Mouse (Mus musculus) thymus, adult 2 months (tissue): ENCODE results near the gene Pcdh8. TPM values are rescaled to one million over a fixed set of nuclear protein-coding genes. Genes with fewer than 3 reads are reported as not detected.
A peak's percentile ranks its signal among the peaks of the same experiment; 100 is the strongest.

ENCODE experiments used
- DNase-seq: peaks from one replicate; pipeline ENCODE4 v3.0.0; 2021
- H3K27ac ChIP-seq: fragments of 200-500 bp; 2 replicates; pipeline ENCODE4 v1.5.1; 2012; ENCODE audit warnings: low read length, control low read depth; ENCODE audit not compliant: control insufficient read depth, insufficient read depth
- H3K27me3 ChIP-seq: fragments of 200-500 bp; 2 replicates; pipeline ENCODE4 v1.6.1; 2012; ENCODE audit warnings: mild to moderate bottlenecking, low read length, moderate library complexity, mixed read lengths; ENCODE audit not compliant: control insufficient read depth, insufficient read depth
- H3K36me3 ChIP-seq: fragments of 200-500 bp; 2 replicates; pipeline ENCODE4 v1.6.1; 2012; ENCODE audit warnings: mild to moderate bottlenecking, low read length, moderate library complexity; ENCODE audit not compliant: control insufficient read depth, insufficient read depth
- H3K4me1 ChIP-seq: fragments of 200-500 bp; replicated peaks from 2 replicates; pipeline ENCODE4 v1.6.1; 2012; ENCODE audit warnings: low read length; ENCODE audit not compliant: control insufficient read depth, insufficient read depth
- H3K4me3 ChIP-seq: fragments of 200-500 bp; 2 replicates; pipeline ENCODE4 v1.5.1; 2012; ENCODE audit warnings: mild to moderate bottlenecking, low read length, control low read depth, moderate library complexity; ENCODE audit not compliant: control insufficient read depth, insufficient read depth
- CTCF ChIP-seq: fragments of 200-500 bp; IDR thresholded peaks from 2 replicates; pipeline ENCODE4 v1.5.1; 2012; ENCODE audit warnings: mild to moderate bottlenecking, control low read depth, low read length, moderate library complexity, borderline replicate concordance; ENCODE audit not compliant: control insufficient read depth, poor library complexity, insufficient read depth; ENCODE audit errors: extremely low read depth
- POLR2A ChIP-seq: fragments of 200-500 bp; IDR thresholded peaks from 2 replicates; pipeline ENCODE4 v1.6.1; 2012; ENCODE audit warnings: mild to moderate bottlenecking, low read length, control low read depth, moderate library complexity; ENCODE audit not compliant: control insufficient read depth, poor library complexity, insufficient read depth; ENCODE audit errors: extremely low read depth
- WGBS: fragments of 180-500 bp; shearing (Covaris S2); methylation state at CpG from one replicate; pipeline ENCODE4 v1.1.7; 2018; 5-methylcytosine and 5-hydroxymethylcytosine counted together
- polyA plus RNA-seq: library from polyadenylated mRNA; depleted of rRNA; stranded (reverse); fragments of >200 nt; gene quantifications from 2 replicates; pipeline ENCODE4 v1.2.3, GENCODE M21; 2012; rRNA removed

Gene Pcdh8
- polyA plus RNA-seq, result 0.38 and 0.39 TPM in 2 replicates

- DNase-seq, result peak; percentile 45
- WGBS, result 1% methylated on average over 30 of the region's 30 CpGs
- Histone ChIP-seq H3K4me1 (0 out of 2 replicates have a peak, but pooled peaks cover 6% of the 10 kb centered on the region), H3K4me3 (no peak within 1 kb of the TSS), H3K36me3 (no peaks in the 10 kb centered on the region), H3K27me3 (peaks cover 17% of the 10 kb centered on the region; the same call in 1 of the 2 replicates), H3K27ac (no peak within 1 kb of the TSS)
- TF ChIP-seq CTCF, result no peak
- TF ChIP-seq POLR2A, result no peak
These were observed at the start of gene Pcdh8 for GRCm38 (mm10) chr14:79771094-79771535. Gene Pcdh8 (minus strand): TSS chr14:79771312.

- Histone ChIP-seq H3K36me3 (no peaks in the 10 kb centered on the region), H3K27me3 (no peaks in the 10 kb centered on the region), H3K4me1 (no peaks in the 10 kb centered on the region), H3K27ac (no peak overlapping the region), H3K4me3 (no peak overlapping the region)
- no peak for TF ChIP-seq POLR2A
- no peak for TF ChIP-seq CTCF
- DNase-seq, result no peak
- WGBS, result 82% methylated on average over 8 of the region's 8 CpGs
These were observed 43.6 kb upstream of the Pcdh8 start for GRCm38 (mm10) chr14:79814709-79815108.

- no peaks in the 10 kb centered on the region for H3K4me1 ChIP-seq
- no peak overlapping the region for H3K4me3 ChIP-seq
- DNase-seq, result no peak
- 54% methylated on average over 1 of the region's 1 CpGs for WGBS
- H3K27ac ChIP-seq, result no peak overlapping the region
- TF ChIP-seq POLR2A (no peak), CTCF (no peak)
- H3K27me3 ChIP-seq, result no peaks in the 10 kb centered on the region
- H3K36me3 ChIP-seq, result no peaks in the 10 kb centered on the region
These were observed 43.0 kb upstream of the Pcdh8 start for GRCm38 (mm10) chr14:79814084-79814483.

- Histone ChIP-seq H3K4me1 (no peaks in the 10 kb centered on the region), H3K4me3 (no peak overlapping the region), H3K27ac (no peak overlapping the region), H3K36me3 (no peaks in the 10 kb centered on the region), H3K27me3 (no peaks in the 10 kb centered on the region)
- TF ChIP-seq CTCF (no peak), POLR2A (no peak)
- no peak for DNase-seq
- WGBS, result 88% methylated on average over 8 of the region's 8 CpGs
These were observed 22.1 kb upstream of the Pcdh8 start for GRCm38 (mm10) chr14:79793179-79793578.

DNA sequence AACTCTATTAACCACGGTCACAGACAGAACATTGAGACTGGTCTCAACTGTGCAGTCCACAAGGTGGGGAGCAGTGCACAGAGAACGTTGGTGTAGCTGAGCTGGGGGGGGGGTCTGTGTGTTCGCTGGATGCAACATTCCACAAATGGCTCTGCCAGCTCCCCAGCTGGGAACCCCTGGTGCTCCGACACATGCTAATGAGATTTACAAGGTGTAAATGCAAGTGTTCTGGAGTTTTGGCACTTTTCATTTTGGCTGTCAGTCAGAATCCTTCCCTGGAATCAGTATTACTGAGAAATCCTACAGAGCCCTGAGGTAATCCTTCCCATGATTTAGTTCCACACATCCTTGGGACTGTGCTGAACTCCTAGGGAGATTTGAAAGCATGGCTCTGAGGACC lies 18.4 kb upstream of the Pcdh8 start:
- no peak for DNase-seq
- H3K36me3 ChIP-seq, result no peaks in the 10 kb centered on the region
- 42% methylated on average over 4 of the region's 4 CpGs for WGBS
- H3K27me3 ChIP-seq, result no peaks in the 10 kb centered on the region
- no peaks in the 10 kb centered on the region for H3K4me1 ChIP-seq
- H3K4me3 ChIP-seq, result no peak overlapping the region
- TF ChIP-seq CTCF (no peak), POLR2A (no peak)
- H3K27ac ChIP-seq, result no peak overlapping the region

- no peak for TF ChIP-seq POLR2A
- no peak for TF ChIP-seq CTCF
- no peaks in the 10 kb centered on the region for H3K36me3 ChIP-seq
- WGBS, result 69% methylated on average over 2 of the region's 2 CpGs
- H3K4me1 ChIP-seq, result no peaks in the 10 kb centered on the region
- DNase-seq, result no peak
- H3K27ac ChIP-seq, result no peak overlapping the region
- no peaks in the 10 kb centered on the region for H3K27me3 ChIP-seq
- H3K4me3 ChIP-seq, result no peak overlapping the region
These were observed 17.6 kb upstream of the Pcdh8 start for GRCm38 (mm10) chr14:79788656-79789204.

DNA sequence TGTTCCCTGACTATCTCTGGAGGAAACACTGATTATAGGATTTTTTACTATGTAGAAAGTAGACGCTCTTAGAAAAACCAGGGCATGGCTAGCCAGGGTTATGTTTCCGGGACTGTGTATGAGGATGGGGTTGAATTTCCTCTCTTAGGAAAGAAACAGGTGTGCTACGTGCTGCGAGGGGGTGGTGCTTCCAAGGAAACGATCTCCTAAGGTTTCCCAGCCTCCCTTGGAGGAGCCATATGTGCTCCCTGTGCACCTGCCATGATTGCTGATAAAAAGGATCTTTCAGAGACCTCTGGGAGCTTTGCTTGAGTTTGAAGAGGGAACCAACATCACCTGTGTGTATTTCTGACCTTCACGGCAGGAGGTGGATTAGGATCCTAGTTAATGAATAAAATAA lies 16.8 kb upstream of the Pcdh8 start:
- no peak for DNase-seq
- no peaks in the 10 kb centered on the region for H3K4me1 ChIP-seq
- no peak overlapping the region for H3K27ac ChIP-seq
- no peaks in the 10 kb centered on the region for H3K36me3 ChIP-seq
- no peaks in the 10 kb centered on the region for H3K27me3 ChIP-seq
- no peak overlapping the region for H3K4me3 ChIP-seq
- 89% methylated on average over 6 of the region's 6 CpGs for WGBS
- TF ChIP-seq CTCF (no peak), POLR2A (no peak)
